Mouse (Mus musculus) G1E (cell line): ENCODE measurements around the gene Fam107a.

ENCODE experiments used
- CTCF ChIP-seq: IDR thresholded peaks from 2 replicates; pipeline ENCODE4 v1.5.1; 2012; ENCODE audit warnings: low read depth, low read length, inconsistent platforms, mixed read lengths
- POLR2AphosphoS5 ChIP-seq: IDR thresholded peaks from 2 replicates; pipeline ENCODE4 v1.6.1; 2012; ENCODE audit warnings: low read depth, low read length, inconsistent platforms; ENCODE audit not compliant: insufficient replicate concordance
- TAL1 ChIP-seq: conservative IDR thresholded peaks from 2 replicates; pipeline ENCODE4 v1.6.1; 2012; ENCODE audit warnings: low read depth, low read length, inconsistent platforms, mixed read lengths

DNA sequence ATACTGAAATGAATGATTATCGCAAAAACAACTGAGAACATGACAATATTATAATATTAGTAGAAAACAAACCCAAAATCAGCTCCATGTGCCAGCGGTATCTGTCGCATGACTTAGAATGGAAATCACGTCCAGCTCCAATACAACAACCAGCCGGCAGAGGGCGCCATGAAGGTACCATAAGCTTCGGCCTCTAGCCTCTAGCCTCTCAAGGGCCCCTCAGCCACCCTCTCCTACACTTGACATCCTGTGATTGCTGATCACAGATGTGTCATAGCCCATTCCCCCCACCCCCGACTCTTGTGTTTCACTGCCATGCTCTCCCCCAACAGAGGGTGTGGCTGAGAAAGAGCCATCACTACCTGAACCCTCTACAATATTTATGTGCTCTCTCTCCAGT lies 17.5 kb downstream of the Fam107a start:
- TF ChIP-seq TAL1 (no peak), CTCF (peak; percentile 63), POLR2AphosphoS5 (no peak)
